Mouse (Mus musculus) lung, postnatal 0 days (tissue): ENCODE measurements at regions not wholly inside any gene's neighbourhood (a gene's known extent, or its start where the extent isn't known, plus 50 kb on each side); places are given as distances from the start of the nearest gene placed in this dataset.

Experiments used
- CTCF ChIP-seq: IDR thresholded peaks from 2 replicates; pipeline ENCODE4 v1.5.1; 2016; ENCODE audit warnings: antibody characterized with exemption, mild to moderate bottlenecking
- EP300 ChIP-seq: IDR thresholded peaks from 2 replicates; pipeline ENCODE4 v1.6.1; 2016; ENCODE audit warnings: antibody characterized with exemption, mild to moderate bottlenecking, control low read depth

GRCm38 (mm10) chr16:65233964-65234363, 128.3 kb upstream of the Htr1f start:
- TF ChIP-seq CTCF (no peak), EP300 (no peak)
